Mouse (Mus musculus): ENCODE measurements around the gene Astn2. TPM values are rescaled to one million over a fixed set of nuclear protein-coding genes. Genes with fewer than 3 reads are reported as not detected.

The Astn2 gene
- polyA plus RNA-seq, 1 experiment from 2014 or later: 2.3 TPM

GRCm38 (mm10) chr4:65532071-65532736 is 872.2 kb downstream of the Astn2 start:
- H3K36me3 ChIP-seq: no peaks in the 10 kb centered on the region
- no peaks in the 10 kb centered on the region for H3K4me1 ChIP-seq
- H3K9me3 ChIP-seq: no peaks in the 10 kb centered on the region
- H3K9ac ChIP-seq (replicated peaks): no peak overlapping the region
- H3K27me3 ChIP-seq: no peaks in the 10 kb centered on the region
- H3K27ac ChIP-seq (replicated peaks): no peak overlapping the region
- WGBS: 90% methylated on average over 2 of the region's 2 CpGs
- ATAC-seq (ENCODE audit: low FRiP score, low read depth): no peak
- H3K4me2 ChIP-seq (replicated peaks): no peak overlapping the region
- H3K4me3 ChIP-seq: no peak overlapping the region

GRCm38 (mm10) chr4:65531621-65532020 is 872.8 kb downstream of the Astn2 start:
- Histone ChIP-seq H3K36me3 (no peaks in the 10 kb centered on the region), H3K4me3 (no peak overlapping the region), H3K9me3 (no peaks in the 10 kb centered on the region), H3K9ac (replicated peaks) (no peak overlapping the region), H3K27ac (replicated peaks) (no peak overlapping the region), H3K4me2 (replicated peaks) (no peak overlapping the region), H3K27me3 (no peaks in the 10 kb centered on the region), H3K4me1 (no peaks in the 10 kb centered on the region)
- WGBS: 75% methylated on average over 6 of the region's 6 CpGs
- ATAC-seq (ENCODE audit: low FRiP score, low read depth): no peak

DNA sequence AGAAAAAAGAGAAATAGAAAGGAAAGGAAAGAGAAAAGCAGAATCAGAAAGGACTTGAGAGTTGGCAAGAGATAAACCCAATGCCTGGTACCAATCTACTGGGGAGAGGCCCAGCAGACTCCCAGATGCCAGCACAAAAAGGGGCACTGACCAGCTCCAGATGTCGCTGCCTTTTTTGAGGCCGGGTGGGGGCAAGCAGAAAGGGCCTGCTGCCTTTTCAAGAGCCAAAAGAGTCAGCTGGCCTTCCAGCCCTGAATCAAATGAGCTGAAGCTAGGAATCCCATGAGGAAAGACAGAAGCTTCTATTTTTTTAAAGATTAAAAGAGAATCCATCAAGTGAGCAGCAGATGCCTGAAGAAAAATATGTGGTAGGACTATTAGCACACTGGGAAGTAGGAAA is 873.5 kb downstream of the Astn2 start:
- 81% methylated on average over 2 of the region's 2 CpGs for WGBS
- ATAC-seq (ENCODE audit: low FRiP score, low read depth): no peak

GRCm38 (mm10) chr4:65508101-65508500 is 896.3 kb downstream of the Astn2 start:
- Histone ChIP-seq H3K9me3 (no peaks in the 10 kb centered on the region), H3K27me3 (no peaks in the 10 kb centered on the region), H3K36me3 (no peaks in the 10 kb centered on the region), H3K27ac (replicated peaks) (no peak overlapping the region), H3K4me3 (no peak overlapping the region), H3K4me2 (replicated peaks) (no peak overlapping the region), H3K4me1 (no peaks in the 10 kb centered on the region), H3K9ac (replicated peaks) (no peak overlapping the region)
- 61% methylated on average over 2 of the region's 2 CpGs for WGBS
- ATAC-seq (ENCODE audit: low FRiP score, low read depth): no peak

More for the DNA sequence above, 873.5 kb downstream of the Astn2 start:
- H3K36me3 ChIP-seq: no peaks in the 10 kb centered on the region
- H3K4me1 ChIP-seq: no peaks in the 10 kb centered on the region
- no peak overlapping the region for H3K27ac ChIP-seq (replicated peaks)
- H3K4me3 ChIP-seq: no peak overlapping the region
- H3K9me3 ChIP-seq: no peaks in the 10 kb centered on the region
- no peaks in the 10 kb centered on the region for H3K27me3 ChIP-seq
- H3K9ac ChIP-seq (replicated peaks): no peak overlapping the region
- H3K4me2 ChIP-seq (replicated peaks): no peak overlapping the region

DNA sequence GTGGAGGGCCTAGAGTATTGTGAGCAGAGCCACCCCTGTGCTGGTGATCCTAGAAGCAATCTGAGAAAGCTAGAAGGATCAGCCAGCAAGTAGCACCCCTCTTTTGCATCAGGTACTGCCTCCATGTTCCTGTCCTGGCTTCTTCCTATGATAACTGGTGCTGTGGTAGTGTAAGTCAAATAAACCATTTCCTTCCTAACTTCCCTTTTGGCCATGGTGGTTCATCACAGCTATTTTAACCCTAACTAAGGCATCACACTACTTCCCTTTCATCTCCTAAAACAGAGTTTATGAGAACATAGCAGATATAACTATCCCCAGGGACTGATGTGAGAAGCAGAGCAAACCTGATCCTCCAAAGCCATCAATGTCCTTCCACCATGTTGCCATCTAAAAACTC is 897.5 kb downstream of the Astn2 start:
- no peak overlapping the region for H3K4me2 ChIP-seq (replicated peaks)
- H3K36me3 ChIP-seq: no peaks in the 10 kb centered on the region
- H3K27ac ChIP-seq (replicated peaks): no peak overlapping the region
- H3K4me1 ChIP-seq: no peaks in the 10 kb centered on the region
- H3K9me3 ChIP-seq: no peaks in the 10 kb centered on the region
- no peak overlapping the region for H3K9ac ChIP-seq (replicated peaks)
- no peaks in the 10 kb centered on the region for H3K27me3 ChIP-seq
- ATAC-seq (ENCODE audit: low FRiP score, low read depth): no peak
- H3K4me3 ChIP-seq: no peak overlapping the region

GRCm38 (mm10) chr4:65496463-65496834 is 908.0 kb downstream of the Astn2 start:
- H3K36me3 ChIP-seq: no peaks in the 10 kb centered on the region

GRCm38 (mm10) chr4:65495705-65496462 is 908.5 kb downstream of the Astn2 start:
- peak; percentile 35 for ATAC-seq (ENCODE audit: low FRiP score, low read depth)
- WGBS: 67% methylated on average over 6 of the region's 6 CpGs
- Histone ChIP-seq H3K27me3 (0 out of 2 replicates have a peak, but pooled peaks cover 3% of the 10 kb centered on the region), H3K4me1 (peaks cover 6% of the 10 kb centered on the region; the same call in 1 of the 2 replicates), H3K9me3 (no peaks in the 10 kb centered on the region), H3K4me2 (replicated peaks) (no peak overlapping the region), H3K36me3 (no peaks in the 10 kb centered on the region), H3K9ac (replicated peaks) (no peak overlapping the region), H3K27ac (replicated peaks) (no peak overlapping the region), H3K4me3 (no peak overlapping the region)

More at GRCm38 (mm10) chr4:65496463-65496834, 908.0 kb downstream of the Astn2 start:
- ATAC-seq (ENCODE audit: low FRiP score, low read depth): peak; percentile 99
- no peak overlapping the region for H3K27ac ChIP-seq (replicated peaks)
- WGBS: 3% methylated on average over 3 of the region's 3 CpGs
- H3K27me3 ChIP-seq: 0 out of 2 replicates have a peak, but pooled peaks cover 3% of the 10 kb centered on the region
- no peak overlapping the region for H3K4me2 ChIP-seq (replicated peaks)
- H3K9ac ChIP-seq (replicated peaks): no peak overlapping the region
- H3K4me1 ChIP-seq: peaks cover 6% of the 10 kb centered on the region; the same call in 1 of the 2 replicates
- no peak overlapping the region for H3K4me3 ChIP-seq
- no peaks in the 10 kb centered on the region for H3K9me3 ChIP-seq

DNA sequence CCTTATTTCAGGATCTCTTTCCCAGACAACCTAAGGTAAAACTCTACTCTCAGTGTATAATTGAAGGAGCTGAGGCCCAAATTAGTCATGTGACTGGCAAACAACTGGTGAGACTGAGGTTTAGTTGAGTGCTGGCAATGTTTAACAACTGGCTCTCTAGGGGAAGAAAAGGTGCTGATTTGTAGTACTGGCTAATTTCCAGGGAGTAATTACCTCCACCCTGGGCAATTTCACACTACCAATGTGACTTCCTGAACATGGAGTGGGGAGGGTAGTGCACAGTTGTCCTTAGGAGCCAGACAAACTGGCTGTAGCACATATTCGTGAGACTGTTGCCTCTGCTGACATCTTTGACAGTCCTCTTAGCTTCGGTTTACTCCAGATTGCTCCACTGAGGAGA is 912.9 kb downstream of the Astn2 start:
- no peak for ATAC-seq (ENCODE audit: low FRiP score, low read depth)
- 79% methylated on average over 2 of the region's 2 CpGs for WGBS

GRCm38 (mm10) chr4:65489711-65490110 is 914.7 kb downstream of the Astn2 start:
- H3K27ac ChIP-seq (replicated peaks): no peak overlapping the region
- no peak for ATAC-seq (ENCODE audit: low FRiP score, low read depth)
- no peak overlapping the region for H3K4me2 ChIP-seq (replicated peaks)
- H3K4me3 ChIP-seq: no peak overlapping the region
- H3K9me3 ChIP-seq: no peaks in the 10 kb centered on the region
- no peaks in the 10 kb centered on the region for H3K36me3 ChIP-seq
- H3K4me1 ChIP-seq: no peaks in the 10 kb centered on the region
- 0 out of 2 replicates have a peak, but pooled peaks cover 3% of the 10 kb centered on the region for H3K27me3 ChIP-seq
- WGBS: 86% methylated on average over 3 of the region's 3 CpGs
- H3K9ac ChIP-seq (replicated peaks): no peak overlapping the region

More for the DNA sequence above, 912.9 kb downstream of the Astn2 start:
- H3K27me3 ChIP-seq: 0 out of 2 replicates have a peak, but pooled peaks cover 3% of the 10 kb centered on the region
- H3K9me3 ChIP-seq: no peaks in the 10 kb centered on the region
- no peaks in the 10 kb centered on the region for H3K36me3 ChIP-seq
- H3K9ac ChIP-seq (replicated peaks): no peak overlapping the region
- no peak overlapping the region for H3K4me3 ChIP-seq
- H3K4me2 ChIP-seq (replicated peaks): no peak overlapping the region
- no peak overlapping the region for H3K27ac ChIP-seq (replicated peaks)
- H3K4me1 ChIP-seq: peaks cover 6% of the 10 kb centered on the region; the same call in 1 of the 2 replicates

- H3K4me2 ChIP-seq (replicated peaks): no peak overlapping the region
- H3K9ac ChIP-seq (replicated peaks): no peak overlapping the region
- no peak overlapping the region for H3K27ac ChIP-seq (replicated peaks)
- H3K36me3 ChIP-seq: no peaks in the 10 kb centered on the region
- ATAC-seq (ENCODE audit: low FRiP score, low read depth): no peak
- WGBS: 78% methylated on average over 5 of the region's 5 CpGs
- no peaks in the 10 kb centered on the region for H3K27me3 ChIP-seq
- H3K4me1 ChIP-seq: peaks cover 8% of the 10 kb centered on the region
- no peaks in the 10 kb centered on the region for H3K9me3 ChIP-seq
- no peak overlapping the region for H3K4me3 ChIP-seq
Measured at GRCm38 (mm10) chr4:65481632-65482031, 922.8 kb downstream of the Astn2 start.

DNA sequence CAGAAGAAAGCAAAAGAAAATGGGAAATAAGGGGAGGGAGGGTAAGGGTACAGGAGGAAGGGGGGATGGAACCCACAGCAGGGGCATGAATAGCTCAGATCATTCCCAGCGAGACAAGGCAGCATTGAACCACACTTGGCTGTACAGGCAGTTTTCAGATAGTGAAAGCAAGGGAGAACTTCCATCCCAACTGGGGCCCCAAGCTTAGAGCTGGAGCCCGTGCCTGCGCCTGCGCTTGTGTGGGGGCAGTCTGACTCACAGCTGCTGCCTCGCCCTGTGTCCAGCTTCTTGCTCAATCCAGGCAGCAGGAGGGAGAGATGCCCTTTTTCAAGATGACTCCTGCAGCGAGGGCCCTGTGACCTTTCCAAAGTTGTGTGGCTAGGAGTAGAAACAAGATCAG is 927.3 kb downstream of the Astn2 start:
- WGBS: 10% methylated on average over 6 of the region's 6 CpGs
- ATAC-seq (ENCODE audit: low FRiP score, low read depth): peak; percentile 74
- H3K27ac ChIP-seq (replicated peaks): no peak overlapping the region

GRCm38 (mm10) chr4:65475925-65476560 is 928.4 kb downstream of the Astn2 start:
- peaks cover 15% of the 10 kb centered on the region for H3K4me1 ChIP-seq
- no peak overlapping the region for H3K4me3 ChIP-seq
- no peak for ATAC-seq (ENCODE audit: low FRiP score, low read depth)
- no peak overlapping the region for H3K27ac ChIP-seq (replicated peaks)
- no peaks in the 10 kb centered on the region for H3K36me3 ChIP-seq
- no peaks in the 10 kb centered on the region for H3K27me3 ChIP-seq
- no peak overlapping the region for H3K9ac ChIP-seq (replicated peaks)
- H3K4me2 ChIP-seq (replicated peaks): no peak overlapping the region
- no peaks in the 10 kb centered on the region for H3K9me3 ChIP-seq
- WGBS: 35% methylated on average over 4 of the region's 4 CpGs

More for the DNA sequence above, 927.3 kb downstream of the Astn2 start:
- no peak overlapping the region for H3K4me2 ChIP-seq (replicated peaks)
- H3K9me3 ChIP-seq: no peaks in the 10 kb centered on the region
- H3K36me3 ChIP-seq: no peaks in the 10 kb centered on the region
- H3K4me3 ChIP-seq: no peak overlapping the region
- no peaks in the 10 kb centered on the region for H3K27me3 ChIP-seq
- H3K4me1 ChIP-seq: peaks cover 15% of the 10 kb centered on the region
- no peak overlapping the region for H3K9ac ChIP-seq (replicated peaks)
